ENCODE assay signal across 13 mouse cellular contexts in the genomic region with DNA sequence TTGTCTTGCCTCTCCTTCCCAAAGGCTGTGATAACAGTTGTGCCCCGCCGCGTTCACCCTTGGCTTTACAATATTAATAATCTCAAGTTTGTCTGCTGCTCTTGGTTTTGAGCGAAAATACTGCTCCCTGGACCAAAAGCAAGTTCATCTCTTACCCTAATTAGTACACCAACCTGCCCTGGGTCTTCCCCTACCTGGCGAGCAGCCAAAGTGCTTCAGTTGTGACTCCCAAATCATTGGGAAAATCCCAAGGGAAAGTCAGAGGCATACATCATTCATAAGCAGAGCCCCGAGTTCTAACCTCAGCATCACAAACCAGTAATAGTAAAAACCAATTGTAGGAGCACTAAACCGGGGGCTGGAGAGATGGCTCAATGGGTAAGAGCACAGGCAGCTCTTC. TPM values are rescaled to one million over a fixed set of nuclear protein-coding genes. Genes with fewer than 3 reads are reported as not detected.
DNase-seq lines count a peak whose midpoint lies in the region; ATAC-seq lines count a peak whose summit lies in the region.
"Had no signal": no experiment of that assay in that cellular context is flagged by ENCODE, and none has a peak within 500 bp of the region (broad histone marks: within the 10 kb centered on the region; RNA-seq: fewer than 3 reads in every experiment).

No protein-coding gene starts in this region.

- peak; percentile 24 for DNase-seq in right cerebral cortex, postnatal 4 days
- DNase-seq in right cerebral cortex, adult 18-20 months = no peak
- DNase-seq in adipocyte (ENCODE audit: low spot score) = peak; percentile 31

- 0 out of 2 replicates have a peak, but pooled peaks have one; percentile 19 for ATAC-seq in intestine, embryonic 15.5 days
- ATAC-seq in intestine, embryonic 16.5 days = no peak
- no peak for ATAC-seq in forebrain, embryonic 12.5 days (ENCODE audit: low FRiP score)

- H3K9ac ChIP-seq in intestine, embryonic 15.5 days = no peak overlapping the region
- no peak overlapping the region for H3K9ac ChIP-seq in intestine, embryonic 16.5 days (ENCODE audit: low read depth, low read length)
- no peak overlapping the region for H3K9ac ChIP-seq in forebrain, embryonic 12.5 days
- H3K9ac ChIP-seq: embryonic facial prominence, embryonic 12.5 days; embryonic facial prominence, embryonic 15.5 days; forebrain, embryonic 15.5 days; heart, embryonic 13.5 days; hindbrain, embryonic 14.5 days had no signal

- 84% methylated on average over 7 of the region's 7 CpGs for WGBS in intestine, embryonic 15.5 days
- 81% methylated on average over 7 of the region's 7 CpGs for WGBS in intestine, embryonic 16.5 days
- 79% methylated on average over 7 of the region's 7 CpGs for WGBS in forebrain, embryonic 12.5 days

- no peaks in the 10 kb centered on the region for H3K36me3 ChIP-seq in intestine, embryonic 15.5 days
- H3K36me3 ChIP-seq in intestine, embryonic 16.5 days (ENCODE audit: control insufficient read depth, insufficient read depth, low read length) = no peaks in the 10 kb centered on the region
- no peaks in the 10 kb centered on the region for H3K36me3 ChIP-seq in forebrain, embryonic 12.5 days (replicated peaks)
- H3K36me3 ChIP-seq: embryonic facial prominence, embryonic 12.5 days; embryonic facial prominence, embryonic 15.5 days; forebrain, embryonic 15.5 days; heart, embryonic 10.5 days; heart, embryonic 13.5 days had no signal

- H3K9me3 ChIP-seq in intestine, embryonic 15.5 days = no peaks in the 10 kb centered on the region
- no peaks in the 10 kb centered on the region for H3K9me3 ChIP-seq in intestine, embryonic 16.5 days (ENCODE audit: control insufficient read depth, low read length)
- H3K9me3 ChIP-seq in forebrain, embryonic 12.5 days = no peaks in the 10 kb centered on the region
- H3K9me3 ChIP-seq: embryonic facial prominence, embryonic 12.5 days; embryonic facial prominence, embryonic 15.5 days; forebrain, embryonic 15.5 days; heart, embryonic 10.5 days had no signal

- no peak overlapping the region for H3K4me2 ChIP-seq in intestine, embryonic 15.5 days (replicated peaks)
- H3K4me2 ChIP-seq in intestine, embryonic 16.5 days (ENCODE audit: low read depth, low read length) = no peak overlapping the region
- H3K4me2 ChIP-seq in forebrain, embryonic 12.5 days = no peak overlapping the region
- H3K4me2 ChIP-seq: embryonic facial prominence, embryonic 12.5 days; embryonic facial prominence, embryonic 15.5 days; forebrain, embryonic 15.5 days; heart, embryonic 13.5 days; hindbrain, embryonic 14.5 days had no signal

- no peak overlapping the region for H3K27ac ChIP-seq in intestine, embryonic 15.5 days
- no peak overlapping the region for H3K27ac ChIP-seq in intestine, embryonic 16.5 days (ENCODE audit: low read length)
- no peak overlapping the region for H3K27ac ChIP-seq in forebrain, embryonic 12.5 days
- H3K27ac ChIP-seq: embryonic facial prominence, embryonic 12.5 days; embryonic facial prominence, embryonic 15.5 days; forebrain, embryonic 15.5 days; heart, adult 2 months; heart, embryonic 10.5 days; heart, embryonic 13.5 days; hindbrain, embryonic 14.5 days had no signal

- 0 out of 2 replicates have a peak, but pooled peaks cover 2% of the 10 kb centered on the region for H3K4me1 ChIP-seq in intestine, embryonic 15.5 days (replicated peaks)
- H3K4me1 ChIP-seq in intestine, embryonic 16.5 days (ENCODE audit: control insufficient read depth, insufficient read depth, low read length) = no peaks in the 10 kb centered on the region
- no peaks in the 10 kb centered on the region for H3K4me1 ChIP-seq in forebrain, embryonic 12.5 days
- H3K4me1 ChIP-seq: embryonic facial prominence, embryonic 12.5 days; embryonic facial prominence, embryonic 15.5 days; forebrain, embryonic 15.5 days; heart, embryonic 10.5 days; heart, embryonic 13.5 days had no signal

- no peaks in the 10 kb centered on the region for H3K27me3 ChIP-seq in intestine, embryonic 15.5 days (replicated peaks)
- no peaks in the 10 kb centered on the region for H3K27me3 ChIP-seq in intestine, embryonic 16.5 days (replicated peaks; ENCODE audit: control insufficient read depth, insufficient read depth, low read length)
- no peaks in the 10 kb centered on the region for H3K27me3 ChIP-seq in forebrain, embryonic 12.5 days
- H3K27me3 ChIP-seq: embryonic facial prominence, embryonic 12.5 days; embryonic facial prominence, embryonic 15.5 days; forebrain, embryonic 15.5 days; heart, embryonic 13.5 days had no signal

- H3K4me3 ChIP-seq in intestine, embryonic 15.5 days (replicated peaks) = no peak overlapping the region
- H3K4me3 ChIP-seq in intestine, embryonic 16.5 days (ENCODE audit: low read length) = no peak overlapping the region
- no peak overlapping the region for H3K4me3 ChIP-seq in forebrain, embryonic 12.5 days (replicated peaks)
- H3K4me3 ChIP-seq: embryonic facial prominence, embryonic 12.5 days; embryonic facial prominence, embryonic 15.5 days; forebrain, embryonic 15.5 days; heart, adult 2 months; heart, embryonic 10.5 days; heart, embryonic 13.5 days had no signal

RNA-seq across cellular contexts. Expression of a gene that starts 26.6 kb away (rescaled TPM):
- polyA plus RNA-seq in intestine, embryonic 15.5 days (2015; fragmentation: Nextera tagmentation; extraction: Ambion mirVana) = 1.9 TPM in 2 replicates
- polyA plus RNA-seq in intestine, embryonic 16.5 days (2015; fragmentation: Nextera tagmentation; extraction: Ambion mirVana) = 1.3 and 1.4 TPM in 2 replicates
- polyA plus RNA-seq in forebrain, embryonic 12.5 days (2016; fragmentation: Nextera tagmentation; extraction: Ambion mirVana) = 3.7 and 4.0 TPM in 2 replicates

RNA-seq across cellular contexts. Expression of a gene that starts 31.8 kb away (rescaled TPM):
- polyA plus RNA-seq in intestine, embryonic 15.5 days (2015; fragmentation: Nextera tagmentation; extraction: Ambion mirVana) = 144 and 147 TPM in 2 replicates
- 178 and 187 TPM in 2 replicates for polyA plus RNA-seq in intestine, embryonic 16.5 days (2015; fragmentation: Nextera tagmentation; extraction: Ambion mirVana)
- 86.9 and 90.5 TPM in 2 replicates for polyA plus RNA-seq in forebrain, embryonic 12.5 days (2016; fragmentation: Nextera tagmentation; extraction: Ambion mirVana)
